Mouse (Mus musculus) testis, adult 2 months (tissue): ENCODE data around the gene Fbxw10.

Source experiments
- CTCF ChIP-seq: fragments of 200-500 bp; IDR thresholded peaks from 2 replicates; pipeline ENCODE4 v1.5.1; 2012; ENCODE audit warnings: low read depth, mild to moderate bottlenecking, inconsistent platforms, low read length, moderate library complexity; ENCODE audit not compliant: control insufficient read depth, insufficient read depth, insufficient replicate concordance
- POLR2A ChIP-seq: fragments of 200-500 bp; IDR thresholded peaks from 2 replicates; pipeline ENCODE4 v1.6.1; 2012; ENCODE audit warnings: low read depth, mild to moderate bottlenecking, inconsistent platforms, low read length, moderate library complexity; ENCODE audit not compliant: control insufficient read depth

GRCm38 (mm10) chr11:62903871-62904495 lies 57.1 kb downstream of the Fbxw10 start:
- TF ChIP-seq CTCF (no peak), POLR2A (no peak)
